Mouse (Mus musculus): ENCODE results near the gene Hoxb9.

DNA sequence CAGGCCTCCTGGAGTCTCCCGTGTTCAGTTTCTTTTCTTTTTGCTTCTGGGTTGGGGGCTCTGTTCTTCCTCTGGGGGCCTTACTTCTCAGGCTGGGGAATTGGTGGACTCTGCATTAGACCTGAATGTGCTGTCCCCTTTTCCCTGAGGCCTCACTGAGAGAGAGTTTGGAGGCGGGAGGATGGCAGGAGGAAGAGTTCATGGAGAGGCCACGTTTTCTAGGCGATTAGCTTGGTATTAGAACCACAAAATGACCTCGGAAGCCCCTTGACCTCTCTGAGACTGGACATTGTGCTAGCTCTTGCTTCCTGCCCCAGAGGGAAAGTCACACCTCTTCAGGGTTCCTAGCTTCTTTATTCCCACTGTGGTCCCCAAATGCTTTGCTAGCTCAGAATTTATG lies 52.9 kb downstream of the Hoxb9 start:
- TF ChIP-seq CTCF (conservative IDR thresholded peaks at IDR 0.05; ENCODE audit: insufficient read depth, insufficient read length, low read depth, low read length) (no peak), POLR2A (IDR thresholded peaks at IDR 0.05; ENCODE audit: low read depth, low read length) (no peak)
